ENCODE assay signal across 8 mouse cellular contexts in the genomic region with DNA sequence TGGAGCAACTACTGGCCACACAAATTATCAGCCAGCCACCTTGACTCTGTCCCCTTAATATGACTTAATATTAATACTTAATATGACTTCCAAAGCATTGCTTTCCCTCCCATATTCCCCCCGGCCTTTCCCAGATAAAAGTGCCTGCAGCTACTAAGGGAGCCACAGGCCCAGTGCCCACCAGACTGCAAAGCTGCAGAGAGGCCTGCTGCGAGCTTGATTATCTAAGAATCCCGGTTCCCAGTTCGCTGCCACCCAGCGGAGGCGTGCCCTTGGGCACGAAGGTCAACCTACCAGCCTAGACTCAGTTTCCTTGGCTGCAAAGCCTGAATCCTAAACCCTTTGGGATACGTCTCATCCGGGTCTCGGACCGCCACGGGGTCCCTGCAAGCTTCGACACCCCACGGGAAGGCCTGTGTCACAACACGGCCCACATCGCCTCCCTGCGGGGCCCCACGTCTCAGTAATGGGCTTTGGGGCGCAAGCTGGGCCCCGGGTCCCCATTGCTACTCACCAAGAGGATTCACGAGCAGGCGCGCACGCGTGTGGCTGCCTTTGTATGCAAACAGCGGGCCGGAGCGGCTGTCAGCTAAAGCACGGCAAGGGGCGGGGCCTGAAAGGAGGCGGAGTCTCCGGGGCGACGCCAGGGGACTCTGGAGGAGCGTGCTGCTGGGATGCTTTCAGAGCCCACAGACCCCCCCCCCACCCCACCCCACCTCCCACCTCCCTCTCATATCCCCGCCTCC. TPM values are rescaled to one million over a fixed set of nuclear protein-coding genes. Genes with fewer than 3 reads are reported as not detected.
A peak's percentile ranks its signal among the peaks of the same experiment; 100 is the strongest.
DNase-seq lines count a peak whose midpoint lies in the region; ATAC-seq and TF ChIP-seq lines count a peak whose summit lies in the region.

No protein-coding gene starts in this region.

- peak overlapping the region; percentile 90 for H3K4me2 ChIP-seq in embryonic facial prominence, embryonic 15.5 days (replicated peaks)
- peak overlapping the region; percentile 92 for H3K4me2 ChIP-seq in kidney, embryonic 15.5 days

- H3K27me3 ChIP-seq in embryonic facial prominence, embryonic 15.5 days, result no peaks in the 10 kb centered on the region
- no peaks in the 10 kb centered on the region for H3K27me3 ChIP-seq in heart, embryonic 10.5 days (ENCODE audit: insufficient read depth, poor library complexity, severe bottlenecking)
- H3K27me3 ChIP-seq in kidney, embryonic 15.5 days, result no peaks in the 10 kb centered on the region

- peak; percentile 90 for ATAC-seq in embryonic facial prominence, embryonic 15.5 days (ENCODE audit: insufficient number of reproducible peaks, low FRiP score, low TSS enrichment, low read depth)
- peak; percentile 86 for ATAC-seq in kidney, embryonic 15.5 days (replicated peaks; ENCODE audit: low FRiP score)
- ATAC-seq in monocyte, adult 5-6 weeks (replicated peaks; ENCODE audit: insufficient number of reproducible peaks, low FRiP score, low TSS enrichment, poor library complexity, severe bottlenecking), result peak; percentile 75

- TF ChIP-seq POLR2A in bone marrow, adult 2 months (IDR thresholded peaks at IDR 0.05; ENCODE audit: borderline replicate concordance, control insufficient read depth, low read depth, low read length), result peak; percentile 69

- no peak for TF ChIP-seq CTCF in bone marrow, adult 2 months (IDR thresholded peaks at IDR 0.05; ENCODE audit: control insufficient read depth, insufficient read depth, low read length)

- 1% methylated on average over 36 of the region's 36 CpGs for WGBS in bone marrow, adult 2 months
- under 1% methylated on average over 36 of the region's 36 CpGs for WGBS in embryonic facial prominence, embryonic 15.5 days
- under 1% methylated on average over 36 of the region's 36 CpGs for WGBS in heart, embryonic 10.5 days
- WGBS in kidney, embryonic 15.5 days, result under 1% methylated on average over 33 of the region's 36 CpGs

- H3K4me3 ChIP-seq in bone marrow, adult 2 months (replicated peaks; ENCODE audit: control insufficient read depth, low read depth, low read length), result peak overlapping the region; percentile 85
- peak overlapping the region; percentile 75 for H3K4me3 ChIP-seq in embryonic facial prominence, embryonic 15.5 days (replicated peaks)
- H3K4me3 ChIP-seq in heart, embryonic 10.5 days, result peak overlapping the region; percentile 90
- peak overlapping the region; percentile 82 for H3K4me3 ChIP-seq in kidney, embryonic 15.5 days (replicated peaks)

- H3K36me3 ChIP-seq in embryonic facial prominence, embryonic 15.5 days, result no peaks in the 10 kb centered on the region
- no peaks in the 10 kb centered on the region for H3K36me3 ChIP-seq in heart, embryonic 10.5 days
- no peaks in the 10 kb centered on the region for H3K36me3 ChIP-seq in kidney, embryonic 15.5 days

- peaks cover 3% of the 10 kb centered on the region; the same call in 1 of the 2 replicates for H3K4me1 ChIP-seq in bone marrow, adult 2 months (ENCODE audit: control insufficient read depth, insufficient read depth, low read length)
- H3K4me1 ChIP-seq in embryonic facial prominence, embryonic 15.5 days, result peaks cover 31% of the 10 kb centered on the region
- H3K4me1 ChIP-seq in heart, embryonic 10.5 days, result peaks cover 51% of the 10 kb centered on the region
- H3K4me1 ChIP-seq in kidney, embryonic 15.5 days, result peaks cover 49% of the 10 kb centered on the region

- H3K9me3 ChIP-seq in embryonic facial prominence, embryonic 15.5 days (replicated peaks), result no peaks in the 10 kb centered on the region
- no peaks in the 10 kb centered on the region for H3K9me3 ChIP-seq in heart, embryonic 10.5 days
- H3K9me3 ChIP-seq in kidney, embryonic 15.5 days (replicated peaks), result no peaks in the 10 kb centered on the region

- DNase-seq in 416B (ENCODE audit: low read depth) (peak; percentile 83), liver (peak; percentile 94)
- DNase-seq in heart, embryonic 10.5 days (ENCODE audit: low spot score), result peak; percentile 94
- peak; percentile 88 to 93 for DNase-seq in spleen, postnatal 4 days (ENCODE audit: low spot score in 2 of 2)

- H3K9ac ChIP-seq in embryonic facial prominence, embryonic 15.5 days, result peak overlapping the region; percentile 60
- H3K9ac ChIP-seq in kidney, embryonic 15.5 days, result peak overlapping the region; percentile 67

- H3K27ac ChIP-seq in bone marrow, adult 2 months (ENCODE audit: control insufficient read depth, insufficient read depth, low read depth, low read length, poor library complexity), result peak overlapping the region; percentile 55
- peak overlapping the region; percentile 72 for H3K27ac ChIP-seq in embryonic facial prominence, embryonic 15.5 days (replicated peaks)
- H3K27ac ChIP-seq in heart, embryonic 10.5 days, result peak overlapping the region; percentile 85
- H3K27ac ChIP-seq in kidney, embryonic 15.5 days, result peak overlapping the region; percentile 67; the same call in 1 of the 2 replicates

RNA-seq across cellular contexts. Expression of gene Lpin1, which starts 21.4 kb away (rescaled TPM):
- polyA plus RNA-seq in bone marrow, adult 2 months (2011; ENCODE audit: insufficient read depth, insufficient read length, low replicate concordance, missing spikeins), result 6.9 and 14.8 TPM in 2 replicates
- 6.2 and 6.5 TPM in 2 replicates for polyA plus RNA-seq in embryonic facial prominence, embryonic 15.5 days (2015; fragmentation: Nextera tagmentation; extraction: Ambion mirVana)
- polyA plus RNA-seq in heart, embryonic 10.5 days (2016; fragmentation: Nextera tagmentation; extraction: Ambion mirVana), result 3.3 and 4.6 TPM in 2 replicates
- 5.5 and 6.8 TPM in 2 replicates for polyA plus RNA-seq in kidney, embryonic 15.5 days (2015; fragmentation: Nextera tagmentation; extraction: Ambion mirVana)
- total RNA-seq in monocyte, adult 5-6 weeks (2017), result 32.5 to 104 TPM (median 38.1 TPM) in 3 replicates

Comparison
In these comparisons a context has a peak if more than half of its experiments do, and no peak if none do; other contexts are left out.
1. Peak in every context shown above with its lines: DNase-seq, ATAC-seq, H3K4me3 ChIP-seq and H3K27ac ChIP-seq.